Mouse (Mus musculus) intestine, postnatal 0 days (tissue): Measurements from ENCODE around the gene Ccng2. TPM values are rescaled to one million over a fixed set of nuclear protein-coding genes. Genes with fewer than 3 reads are reported as not detected.

Source experiments
- ATAC-seq: fragments of 200-750 bp; cut with Nextera tagmentation; 2 replicates; pipeline ENCODE4 v1.8.0; 2017; ENCODE audit warnings: mild to moderate bottlenecking, moderate TSS enrichment, moderate library complexity
- H3K27ac ChIP-seq: fragments of 300-500 bp; sonication (generic); 2 replicates; pipeline ENCODE4 v1.5.1; 2014; ENCODE audit warnings: mild to moderate bottlenecking, low read depth, low read length, moderate library complexity
- H3K27me3 ChIP-seq: fragments of 300-500 bp; sonication (generic); replicated peaks from 2 replicates; pipeline ENCODE4 v1.6.1; 2014; ENCODE audit warnings: low read length, mixed read lengths; ENCODE audit not compliant: control insufficient read depth, insufficient read depth
- H3K36me3 ChIP-seq: fragments of 300-500 bp; sonication (generic); 2 replicates; pipeline ENCODE4 v1.6.1; 2014; ENCODE audit warnings: mild to moderate bottlenecking, moderate library complexity; ENCODE audit not compliant: control insufficient read depth, insufficient read depth
- H3K4me1 ChIP-seq: fragments of 300-500 bp; sonication (generic); replicated peaks from 2 replicates; pipeline ENCODE4 v1.6.1; 2014; ENCODE audit warnings: antibody characterized with exemption, low read length, mixed read lengths; ENCODE audit not compliant: control insufficient read depth, insufficient read depth
- H3K4me2 ChIP-seq: fragments of 300-500 bp; sonication (generic); replicated peaks from 2 replicates; pipeline ENCODE4 v1.6.1; 2014; ENCODE audit warnings: low read depth, mild to moderate bottlenecking, moderate library complexity
- H3K4me3 ChIP-seq: fragments of 300-500 bp; sonication (generic); 2 replicates; pipeline ENCODE4 v1.5.1; 2014; ENCODE audit warnings: low read depth, low read length
- H3K9ac ChIP-seq: fragments of 300-500 bp; sonication (generic); 2 replicates; pipeline ENCODE4 v1.6.1; 2014; ENCODE audit warnings: mild to moderate bottlenecking, low read depth, low read length
- H3K9me3 ChIP-seq: fragments of 300-500 bp; sonication (generic); 2 replicates; pipeline ENCODE4 v1.6.1; 2016; ENCODE audit warnings: mixed run types; ENCODE audit not compliant: control insufficient read depth
- CTCF ChIP-seq: sonication (generic); IDR thresholded peaks from 2 replicates; pipeline ENCODE4 v1.5.1; 2016; ENCODE audit warnings: low read depth, mild to moderate bottlenecking, control low read depth, antibody characterized with exemption, moderate library complexity
- WGBS: fragments of 180-500 bp; shearing (Covaris S2); extraction: QIAGEN DNeasy Blood & Tissue Kit; methylation state at CpG from one replicate; pipeline ENCODE4 v1.1.7; 2014; 5-methylcytosine and 5-hydroxymethylcytosine counted together
- polyA plus RNA-seq: library from polyadenylated mRNA; unstranded; fragments of >200 nt; fragmentation: Nextera tagmentation; extraction: Ambion mirVana; gene quantifications from 2 replicates; pipeline ENCODE4 v1.2.1, GENCODE M21; 2015

Ccng2 gene
- polyA plus RNA-seq, 1 experiment from 2014 or later = 34.5 TPM

GRCm38 (mm10) chr5:93265164-93265800, 1.8 kb upstream of the Ccng2 start:
- peaks cover 2% of the 10 kb centered on the region; the same call in 1 of the 2 replicates for H3K4me1 ChIP-seq
- no peak for TF ChIP-seq CTCF
- 58% methylated on average over 7 of the region's 7 CpGs for WGBS
- no peak for ATAC-seq
- no peaks in the 10 kb centered on the region for H3K9me3 ChIP-seq
- H3K4me3 ChIP-seq = peak overlapping the region; percentile 26
- H3K27ac ChIP-seq = peak overlapping the region; percentile 96
- peak overlapping the region; percentile 72 for H3K4me2 ChIP-seq
- no peaks in the 10 kb centered on the region for H3K36me3 ChIP-seq
- H3K27me3 ChIP-seq = no peaks in the 10 kb centered on the region
- H3K9ac ChIP-seq = no peak overlapping the region

GRCm38 (mm10) chr5:93265801-93266580, 1.1 kb upstream of the Ccng2 start:
- Histone ChIP-seq H3K36me3 (peaks cover 5% of the 10 kb centered on the region; the same call in 1 of the 2 replicates), H3K9me3 (no peaks in the 10 kb centered on the region), H3K27ac (peak overlapping the region; percentile 96), H3K4me2 (peak overlapping the region; percentile 72), H3K4me1 (peaks cover 2% of the 10 kb centered on the region; the same call in 1 of the 2 replicates), H3K27me3 (no peaks in the 10 kb centered on the region), H3K4me3 (peak overlapping the region; percentile 100), H3K9ac (peak overlapping the region; percentile 96)
- ATAC-seq = peak; percentile 9; the same call in 1 of the 2 replicates
- no peak for TF ChIP-seq CTCF
- WGBS = 24% methylated on average over 13 of the region's 13 CpGs

- peak overlapping the region; percentile 96 for H3K27ac ChIP-seq
- H3K9ac ChIP-seq = peak overlapping the region; percentile 96
- peak; percentile 77 for TF ChIP-seq CTCF
- H3K4me3 ChIP-seq = peak overlapping the region; percentile 100
- H3K4me1 ChIP-seq = peaks cover 2% of the 10 kb centered on the region; the same call in 1 of the 2 replicates
- peaks cover 23% of the 10 kb centered on the region for H3K36me3 ChIP-seq
- peak; percentile 44 for ATAC-seq
- H3K9me3 ChIP-seq = no peaks in the 10 kb centered on the region
- no peaks in the 10 kb centered on the region for H3K27me3 ChIP-seq
- WGBS = under 1% methylated on average over 48 of the region's 48 CpGs
- peak overlapping the region; percentile 72 for H3K4me2 ChIP-seq
Observed at GRCm38 (mm10) chr5:93267851-93268606, 972 bp downstream of the Ccng2 start.

GRCm38 (mm10) chr5:93270095-93270494, 3.0 kb downstream of the Ccng2 start:
- Histone ChIP-seq H3K27me3 (no peaks in the 10 kb centered on the region), H3K9ac (no peak overlapping the region), H3K9me3 (no peaks in the 10 kb centered on the region), H3K36me3 (peaks cover 44% of the 10 kb centered on the region), H3K4me2 (0 out of 2 replicates have a peak overlapping the region, but pooled peaks have one; percentile 72), H3K27ac (no peak overlapping the region), H3K4me3 (no peak overlapping the region), H3K4me1 (no peaks in the 10 kb centered on the region)
- no peak for ATAC-seq
- TF ChIP-seq CTCF = no peak
- 62% methylated on average over 7 of the region's 7 CpGs for WGBS

GRCm38 (mm10) chr5:93270721-93271120, 3.7 kb downstream of the Ccng2 start:
- ATAC-seq = no peak
- Histone ChIP-seq H3K27ac (no peak overlapping the region), H3K36me3 (peaks cover 45% of the 10 kb centered on the region), H3K9ac (no peak overlapping the region), H3K4me2 (no peak overlapping the region), H3K27me3 (no peaks in the 10 kb centered on the region), H3K4me3 (no peak overlapping the region), H3K9me3 (no peaks in the 10 kb centered on the region), H3K4me1 (no peaks in the 10 kb centered on the region)
- TF ChIP-seq CTCF = no peak
- 94% methylated on average over 18 of the region's 18 CpGs for whole genome bisulfite sequencing
